Mouse (Mus musculus) heart, postnatal 14 days (tissue): Measurements from ENCODE around the gene Dusp7. TPM values are rescaled to one million over a fixed set of nuclear protein-coding genes. Genes with fewer than 3 reads are reported as not detected.
A peak's percentile ranks its signal among the peaks of the same experiment; 100 is the strongest.

Experiments
- DNase-seq, 2 experiments: peaks; one replicate each; pipeline ENCODE4 v3.0.0; 2021 to 2022
- intact Hi-C: fragments of 180-260 bp; cut with DNase I; formaldehyde crosslinking; loops from one replicate; pipeline ENCODE4 v1.15.1; 2025
- total RNA-seq, 2 experiments: library from RNA; stranded (reverse); gene quantifications; 2 replicates each; pipeline ENCODE4 v1.2.3; 2021

The Dusp7 gene
- total RNA-seq, 2 experiments from 2014 or later: 53.2 to 53.9 TPM

GRCm38 (mm10) chr9:106351178-106351577 is 17.3 kb upstream of the Dusp7 start:
- DNase-seq: no peak
- intact Hi-C loops: loop anchor here (2.0 kb wide), 1 partner anchor 70 kb away; no protein-coding TSS in a partner anchor

DNA sequence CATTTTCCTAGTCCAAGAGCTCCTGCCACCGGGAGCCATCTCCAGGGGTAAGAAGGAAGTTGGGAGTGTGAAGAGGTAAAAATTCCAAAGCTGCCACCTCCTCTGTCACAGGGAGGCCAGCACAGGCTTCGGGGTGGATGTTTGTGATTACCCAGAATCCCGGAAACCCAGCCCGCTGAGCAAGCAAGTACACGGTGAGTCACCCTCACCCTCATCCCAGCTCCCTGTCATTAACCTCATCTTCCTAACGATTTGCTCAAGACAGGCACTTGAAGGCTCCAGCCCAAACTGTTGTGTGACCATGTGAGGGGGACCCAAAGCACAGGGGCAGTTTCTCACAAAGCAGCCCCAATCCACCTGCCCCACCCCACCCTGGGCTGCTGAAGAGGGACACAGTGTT is 14.7 kb upstream of the Dusp7 start:
- DNase-seq: no peak

DNA sequence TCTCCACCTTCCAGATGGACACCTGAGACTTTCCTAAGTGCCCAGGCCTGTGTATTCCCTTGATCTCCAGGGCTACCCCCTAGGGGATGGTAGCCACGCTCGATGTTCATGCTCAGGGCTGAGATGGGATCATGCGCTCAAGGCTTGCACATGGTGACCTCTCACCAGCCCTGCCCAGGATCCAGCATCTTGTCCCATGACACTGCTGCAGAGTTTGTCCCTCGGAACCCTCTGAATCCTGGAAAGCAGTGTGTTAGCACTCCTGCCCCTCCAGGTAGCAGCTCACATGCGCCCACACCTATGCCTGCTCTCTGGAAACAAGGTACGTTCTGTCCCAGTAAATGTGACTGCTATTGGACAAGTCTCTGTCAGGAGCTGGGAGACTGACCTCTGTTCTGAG is 13.6 kb upstream of the Dusp7 start:
- DNase-seq: no peak
- intact Hi-C loops: no loop called here

More for the DNA sequence above, 14.7 kb upstream of the Dusp7 start:
- intact Hi-C loops: no loop called here

DNA sequence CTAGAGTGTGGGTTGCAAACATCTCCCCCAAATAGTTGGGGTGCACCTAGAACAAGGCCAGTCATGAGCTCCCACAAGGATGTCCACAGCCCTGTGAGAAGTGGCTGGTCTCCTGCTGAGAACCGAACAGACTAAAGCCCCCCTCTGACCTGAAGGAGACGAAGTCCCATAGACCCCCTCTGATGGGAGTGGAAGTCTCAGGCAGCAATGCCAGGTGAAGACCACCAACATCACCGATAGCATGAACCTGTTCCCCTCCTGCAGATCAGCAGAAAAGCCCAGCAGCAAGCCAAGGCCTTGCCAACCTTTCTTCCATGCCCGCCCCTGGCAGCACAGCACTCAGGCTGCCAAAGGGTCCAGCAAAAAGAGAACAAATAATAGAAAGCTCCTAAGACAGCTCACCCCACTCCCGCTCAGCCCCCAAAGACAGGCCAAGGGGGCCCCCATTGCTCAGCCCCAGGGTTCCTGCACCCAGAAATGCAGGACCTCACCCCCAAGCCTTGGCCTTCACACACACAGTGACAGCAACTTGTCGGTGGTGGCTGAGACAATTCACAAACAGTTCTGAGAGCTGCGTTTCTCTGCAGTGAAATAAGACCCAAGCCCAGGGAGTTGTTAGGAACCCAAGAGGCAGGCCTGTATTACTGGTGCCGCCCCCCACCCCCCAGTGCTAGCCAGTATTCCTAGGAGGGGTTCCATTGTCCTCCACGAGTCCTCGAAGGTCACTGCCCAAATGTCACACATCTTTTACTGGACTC is 13.0 kb upstream of the Dusp7 start:
- DNase-seq: no peak
- intact Hi-C loops: no loop called here

DNA sequence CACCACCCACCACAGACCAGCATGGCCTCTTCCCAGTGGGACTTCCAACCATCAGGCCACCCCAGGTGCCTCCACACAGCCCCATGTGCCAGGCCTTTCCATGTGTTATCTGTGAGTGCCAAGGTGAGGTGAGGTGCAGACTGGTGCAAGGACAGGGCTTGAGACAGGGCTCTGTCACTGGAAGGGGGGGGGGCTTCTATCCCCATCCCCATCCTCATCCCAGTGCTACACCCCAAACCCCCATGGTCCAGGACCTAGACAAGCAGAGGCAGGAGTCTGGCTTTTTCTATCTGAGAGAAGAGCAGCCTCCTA is 12.5 kb upstream of the Dusp7 start:
- no peak for DNase-seq
- intact Hi-C loops: no loop called here

DNA sequence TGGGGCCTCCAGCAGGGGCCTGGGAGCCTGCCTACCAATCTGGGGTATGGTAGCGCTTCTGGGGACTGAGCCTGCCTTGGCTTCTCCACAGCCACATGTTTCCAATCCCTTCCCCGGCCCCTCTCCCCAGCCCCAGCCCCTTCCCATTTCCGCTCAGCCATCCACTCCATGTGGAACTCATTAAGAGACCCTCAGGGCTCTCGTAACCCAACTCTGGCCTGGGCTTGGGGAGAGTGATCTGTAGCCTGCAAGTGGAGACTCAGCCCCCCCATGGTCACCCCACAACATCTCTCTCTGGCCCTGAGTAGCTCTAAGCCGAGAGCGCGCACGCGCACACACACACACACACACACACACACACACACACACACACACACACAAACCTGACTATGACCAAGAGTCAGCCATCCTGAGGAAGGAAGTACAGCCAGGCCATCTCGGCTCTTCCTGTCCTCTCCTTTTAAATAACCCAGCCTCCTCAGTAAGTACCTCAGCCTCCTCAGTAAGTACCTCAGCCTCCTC is 12.0 kb upstream of the Dusp7 start:
- DNase-seq: no peak
- intact Hi-C loops: no loop called here

- no peak for DNase-seq
- intact Hi-C loops: no loop called here
These were observed 11.3 kb upstream of the Dusp7 start for GRCm38 (mm10) chr9:106357167-106357566.

- no peak for DNase-seq
- intact Hi-C loops: no loop called here
These were observed 9.1 kb upstream of the Dusp7 start for GRCm38 (mm10) chr9:106359297-106359696.

GRCm38 (mm10) chr9:106361140-106361539 is 7.3 kb upstream of the Dusp7 start:
- intact Hi-C loops: no loop called here

DNA sequence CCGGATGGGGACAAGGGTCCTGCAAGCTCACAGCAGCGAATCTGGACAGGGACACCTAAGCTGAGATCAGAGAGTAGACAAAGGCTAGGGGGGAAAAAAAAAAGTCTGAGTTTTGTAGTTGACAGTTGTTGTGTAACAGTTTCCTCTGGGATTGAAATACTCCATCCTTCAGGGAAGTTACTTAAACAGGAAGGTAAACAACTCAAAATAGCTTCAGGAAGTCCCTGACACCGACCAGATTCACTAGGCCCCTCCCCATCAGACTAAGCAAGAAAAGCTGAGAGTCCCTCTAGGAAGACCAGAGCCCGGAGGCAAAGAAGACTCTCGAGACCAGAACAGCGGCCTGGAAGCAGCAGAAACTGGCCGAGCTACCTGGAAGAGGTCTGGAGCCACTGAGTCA is 3.1 kb upstream of the Dusp7 start:
- intact Hi-C loops: loop anchor here (5.0 kb wide), 2 partner anchors 58 to 112 kb away; partner anchors contain the start of genes Parp3 and Rrp9
- DNase-seq: no peak

More at GRCm38 (mm10) chr9:106361140-106361539, 7.3 kb upstream of the Dusp7 start:
- no peak for DNase-seq

- DNase-seq: no peak
- intact Hi-C loops: loop anchor here (5.0 kb wide), 2 partner anchors 59 to 111 kb away; partner anchors contain the start of genes Parp3 and Rrp9
These were observed 2.2 kb upstream of the Dusp7 start for GRCm38 (mm10) chr9:106366188-106366587.

DNA sequence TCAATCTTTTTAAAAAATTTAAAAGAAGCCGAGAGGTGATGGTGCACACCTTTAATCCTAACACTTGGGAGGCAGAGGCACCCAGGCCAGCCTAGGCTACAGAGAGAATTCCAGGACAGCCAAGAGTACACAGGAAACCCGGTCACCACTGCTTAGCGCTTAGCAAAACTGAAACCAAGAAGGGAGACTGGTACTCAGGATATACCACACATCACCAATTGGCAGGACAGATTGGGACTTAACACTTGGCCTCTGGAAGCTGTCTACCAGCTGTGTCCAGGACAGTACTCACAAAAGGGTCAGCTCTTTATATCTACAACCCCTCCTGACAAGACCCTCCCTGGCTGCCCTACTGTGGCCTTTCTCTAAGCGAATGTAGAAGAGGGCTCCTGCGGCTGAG is 1.4 kb upstream of the Dusp7 start:
- DNase-seq: no peak

DNA sequence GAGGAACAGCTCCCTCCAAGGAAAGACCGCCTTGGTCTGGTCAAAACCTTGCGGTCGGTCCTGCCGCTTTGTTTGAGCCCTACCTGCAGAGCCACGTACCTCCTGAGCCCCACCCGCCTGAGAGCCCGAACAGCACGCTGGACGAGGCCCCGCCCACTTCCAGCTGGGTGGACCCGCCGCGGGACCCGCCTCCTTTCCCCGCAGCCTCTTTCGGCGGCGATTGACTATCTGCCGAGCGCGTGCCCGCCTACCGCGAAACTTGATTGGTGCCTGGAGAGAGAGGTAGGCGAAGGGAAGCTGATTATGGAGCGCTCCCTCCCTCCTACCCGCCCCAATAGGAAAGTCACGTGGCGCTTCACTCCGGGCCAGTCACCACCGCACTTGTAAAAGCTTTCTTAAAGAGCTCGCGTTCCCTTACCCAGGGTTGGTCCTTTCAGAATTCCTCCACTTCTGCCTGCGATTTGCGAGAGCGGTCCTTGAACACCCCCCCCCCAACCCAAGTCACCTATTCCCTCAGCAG is 780 bp upstream of the Dusp7 start:
- peak; percentile 99 for DNase-seq
- intact Hi-C loops: loop anchor here (2.0 to 5.0 kb wide), 3 partner anchors 60 to 110 kb away; partner anchors contain the start of genes Parp3 and Rrp9

More for the DNA sequence above, 1.4 kb upstream of the Dusp7 start:
- intact Hi-C loops: loop anchor here (5.0 kb wide), 2 partner anchors 60 to 110 kb away; partner anchors contain the start of genes Parp3 and Rrp9

DNA sequence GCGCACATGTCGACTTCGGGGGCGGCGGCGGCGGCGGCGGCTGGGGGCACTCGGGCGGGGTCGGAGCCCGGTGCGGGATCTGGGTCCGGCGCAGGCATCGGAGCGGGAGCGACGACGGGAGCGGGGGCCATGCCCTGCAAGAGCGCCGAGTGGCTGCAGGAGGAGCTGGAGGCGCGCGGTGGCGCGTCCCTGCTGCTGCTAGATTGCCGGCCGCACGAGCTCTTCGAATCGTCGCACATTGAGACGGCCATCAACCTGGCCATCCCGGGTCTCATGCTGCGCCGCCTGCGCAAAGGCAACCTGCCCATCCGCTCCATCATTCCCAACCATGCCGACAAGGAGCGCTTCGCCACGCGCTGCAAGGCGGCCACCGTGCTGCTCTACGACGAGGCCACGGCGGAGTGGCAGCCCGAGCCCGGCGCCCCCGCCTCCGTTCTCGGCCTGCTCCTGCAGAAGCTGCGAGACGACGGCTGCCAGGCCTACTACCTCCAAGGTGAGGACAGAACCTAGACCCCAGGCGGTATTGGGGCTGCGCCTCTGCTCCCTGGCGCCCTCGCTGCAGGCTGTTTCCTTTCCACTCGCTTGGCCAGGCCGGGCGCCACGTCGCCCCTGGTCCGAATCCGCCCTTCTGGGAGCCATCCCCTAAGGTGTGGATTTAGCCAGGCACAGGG is 534 bp downstream of the Dusp7 start:
- DNase-seq: peak; percentile 67 to 70
- intact Hi-C loops: loop anchor here (1.0 to 5.0 kb wide), 4 partner anchors 51 to 108 kb away; partner anchors contain the start of genes Parp3 and Rrp9

DNA sequence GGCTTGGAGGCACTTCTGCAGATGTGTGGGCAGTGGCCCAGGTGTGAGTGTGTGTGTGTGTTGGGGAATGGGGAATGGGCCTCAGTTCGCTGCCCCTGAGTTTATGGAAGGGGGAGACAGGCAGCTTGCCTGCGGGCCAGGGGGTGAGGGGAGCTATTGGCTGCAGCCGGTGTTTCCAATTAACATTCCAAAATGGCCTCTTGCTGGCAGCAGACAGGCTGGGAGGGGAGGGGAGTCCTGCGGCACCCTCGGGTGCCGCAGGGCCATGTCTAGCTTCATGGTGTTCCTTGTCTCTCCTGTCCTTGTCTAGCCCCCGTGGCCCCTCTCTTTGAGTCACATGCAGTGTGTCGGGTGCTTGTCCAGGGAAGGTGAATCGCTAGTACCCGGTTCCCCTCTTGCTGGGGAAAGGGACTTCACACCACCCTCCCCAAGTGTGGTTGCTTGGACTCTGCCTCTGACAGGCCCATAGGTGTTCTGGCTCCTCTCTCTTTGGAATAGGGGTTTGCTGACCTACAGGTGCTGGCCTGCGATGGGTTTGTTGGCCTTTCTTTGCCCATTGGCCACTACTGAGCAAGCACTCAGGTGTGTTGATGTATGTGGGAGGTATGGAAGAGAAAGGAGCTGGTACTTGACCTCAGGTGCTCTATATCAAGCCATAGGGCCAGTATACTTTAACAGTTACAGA is 1.5 kb downstream of the Dusp7 start:
- intact Hi-C loops: loop anchor here (1.0 to 5.0 kb wide), 4 partner anchors 50 to 107 kb away; partner anchors contain the start of genes Parp3 and Rrp9
- peak; percentile 59 to 75 for DNase-seq

DNA sequence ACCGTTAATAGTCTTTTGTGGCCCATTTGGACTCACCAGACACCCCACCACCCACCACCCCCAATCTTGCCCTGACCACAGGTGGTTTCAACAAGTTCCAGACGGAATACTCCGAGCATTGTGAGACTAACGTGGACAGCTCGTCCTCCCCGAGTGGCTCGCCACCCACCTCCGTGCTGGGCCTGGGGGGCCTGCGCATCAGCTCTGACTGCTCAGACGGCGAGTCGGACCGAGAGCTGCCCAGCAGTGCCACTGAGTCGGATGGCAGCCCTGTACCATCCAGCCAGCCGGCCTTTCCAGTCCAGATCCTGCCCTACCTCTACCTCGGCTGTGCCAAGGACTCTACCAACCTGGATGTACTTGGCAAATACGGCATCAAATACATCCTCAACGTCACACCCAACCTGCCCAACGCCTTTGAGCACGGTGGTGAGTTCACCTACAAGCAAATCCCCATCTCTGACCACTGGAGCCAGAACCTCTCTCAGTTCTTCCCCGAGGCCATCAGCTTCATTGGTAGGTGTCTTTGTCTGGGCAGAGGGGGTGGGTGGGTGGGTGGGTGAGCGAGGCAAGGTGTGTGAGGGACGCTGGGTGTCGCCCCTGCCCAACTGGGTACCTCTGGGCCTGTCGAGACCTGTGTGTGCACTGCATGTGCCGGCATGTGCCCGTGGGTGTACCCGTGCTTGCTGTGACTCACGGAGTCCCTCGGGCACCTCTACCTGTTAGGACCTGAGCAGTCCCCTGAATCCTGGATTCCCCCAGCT is 2.4 kb downstream of the Dusp7 start:
- DNase-seq: no peak
- intact Hi-C loops: no loop called here

- intact Hi-C loops: no loop called here
- no peak for DNase-seq
These were observed 2.9 kb downstream of the Dusp7 start for GRCm38 (mm10) chr9:106371384-106371671.

DNA sequence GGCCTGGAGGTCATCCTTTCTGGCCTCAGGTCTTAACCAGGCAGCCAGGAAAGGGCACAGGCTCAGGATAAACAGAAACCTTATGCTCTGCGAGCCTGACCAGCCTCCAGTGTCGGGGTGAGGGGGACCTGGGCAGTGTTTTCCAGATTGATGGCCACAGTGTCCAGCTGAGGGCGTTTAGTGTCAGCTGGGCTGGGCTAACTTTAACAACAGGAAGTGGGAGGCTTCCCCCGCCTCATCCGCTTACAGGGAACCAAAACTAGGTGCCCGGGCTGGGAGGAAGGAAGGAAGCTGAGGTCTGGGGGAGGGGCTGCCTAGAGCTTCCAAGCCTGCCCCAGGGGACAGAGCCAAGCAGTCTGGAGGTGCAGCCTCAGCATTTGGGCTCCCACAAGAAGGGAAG is 3.3 kb downstream of the Dusp7 start:
- peak; percentile 86 to 87 for DNase-seq
- intact Hi-C loops: no loop called here

- intact Hi-C loops: no loop called here
- no peak for DNase-seq
These were observed 4.3 kb downstream of the Dusp7 start for GRCm38 (mm10) chr9:106372431-106373412.
